Mouse (Mus musculus) thymus, adult 2 months (tissue): Measurements from ENCODE around the gene Gm3646. TPM values are rescaled to one million over a fixed set of nuclear protein-coding genes. Genes with fewer than 3 reads are reported as not detected.

ENCODE experiments used
- DNase-seq: peaks from one replicate; pipeline ENCODE4 v3.0.0; 2021
- H3K27ac ChIP-seq: fragments of 200-500 bp; 2 replicates; pipeline ENCODE4 v1.5.1; 2012; ENCODE audit warnings: low read length, control low read depth; ENCODE audit not compliant: control insufficient read depth, insufficient read depth
- H3K27me3 ChIP-seq: fragments of 200-500 bp; 2 replicates; pipeline ENCODE4 v1.6.1; 2012; ENCODE audit warnings: mild to moderate bottlenecking, low read length, moderate library complexity, mixed read lengths; ENCODE audit not compliant: control insufficient read depth, insufficient read depth
- H3K36me3 ChIP-seq: fragments of 200-500 bp; 2 replicates; pipeline ENCODE4 v1.6.1; 2012; ENCODE audit warnings: mild to moderate bottlenecking, low read length, moderate library complexity; ENCODE audit not compliant: control insufficient read depth, insufficient read depth
- H3K4me1 ChIP-seq: fragments of 200-500 bp; replicated peaks from 2 replicates; pipeline ENCODE4 v1.6.1; 2012; ENCODE audit warnings: low read length; ENCODE audit not compliant: control insufficient read depth, insufficient read depth
- H3K4me3 ChIP-seq: fragments of 200-500 bp; 2 replicates; pipeline ENCODE4 v1.5.1; 2012; ENCODE audit warnings: mild to moderate bottlenecking, low read length, control low read depth, moderate library complexity; ENCODE audit not compliant: control insufficient read depth, insufficient read depth
- CTCF ChIP-seq: fragments of 200-500 bp; IDR thresholded peaks from 2 replicates; pipeline ENCODE4 v1.5.1; 2012; ENCODE audit warnings: mild to moderate bottlenecking, control low read depth, low read length, moderate library complexity, borderline replicate concordance; ENCODE audit not compliant: control insufficient read depth, poor library complexity, insufficient read depth; ENCODE audit errors: extremely low read depth
- POLR2A ChIP-seq: fragments of 200-500 bp; IDR thresholded peaks from 2 replicates; pipeline ENCODE4 v1.6.1; 2012; ENCODE audit warnings: mild to moderate bottlenecking, low read length, control low read depth, moderate library complexity; ENCODE audit not compliant: control insufficient read depth, poor library complexity, insufficient read depth; ENCODE audit errors: extremely low read depth
- WGBS: fragments of 180-500 bp; shearing (Covaris S2); methylation state at CpG from one replicate; pipeline ENCODE4 v1.1.7; 2018; 5-methylcytosine and 5-hydroxymethylcytosine counted together
- polyA plus RNA-seq: library from polyadenylated mRNA; depleted of rRNA; stranded (reverse); fragments of >200 nt; gene quantifications from 2 replicates; pipeline ENCODE4 v1.2.3, GENCODE M21; 2012

Gene Gm3646
- polyA plus RNA-seq, 1 experiment = not detected

GRCm38 (mm10) chr1:39772401-39773095, 32.6 kb downstream of the Gm3646 start:
- Histone ChIP-seq H3K27me3 (no peaks in the 10 kb centered on the region), H3K4me1 (peaks cover 3% of the 10 kb centered on the region), H3K4me3 (no peak overlapping the region), H3K36me3 (no peaks in the 10 kb centered on the region), H3K27ac (no peak overlapping the region)
- WGBS = 87% methylated on average over 3 of the region's 3 CpGs
- no peak for DNase-seq
- TF ChIP-seq CTCF = no peak
- no peak for TF ChIP-seq POLR2A

- Histone ChIP-seq H3K36me3 (no peaks in the 10 kb centered on the region), H3K27ac (no peak overlapping the region), H3K4me3 (no peak overlapping the region), H3K27me3 (no peaks in the 10 kb centered on the region), H3K4me1 (no peaks in the 10 kb centered on the region)
- TF ChIP-seq CTCF (no peak), POLR2A (no peak)
- 95% methylated on average over 5 of the region's 5 CpGs for WGBS
- no peak for DNase-seq
These were observed 34.7 kb downstream of the Gm3646 start for GRCm38 (mm10) chr1:39770436-39770835.

GRCm38 (mm10) chr1:39768017-39768416, 37.1 kb downstream of the Gm3646 start:
- Histone ChIP-seq H3K4me3 (no peak overlapping the region), H3K27ac (no peak overlapping the region), H3K27me3 (no peaks in the 10 kb centered on the region), H3K4me1 (no peaks in the 10 kb centered on the region), H3K36me3 (no peaks in the 10 kb centered on the region)
- WGBS = 78% methylated on average over 3 of the region's 3 CpGs
- DNase-seq = no peak
- TF ChIP-seq CTCF (no peak), POLR2A (no peak)

- Histone ChIP-seq H3K36me3 (no peaks in the 10 kb centered on the region), H3K4me3 (no peak overlapping the region), H3K4me1 (peaks cover 13% of the 10 kb centered on the region), H3K27me3 (no peaks in the 10 kb centered on the region), H3K27ac (no peak overlapping the region)
- 90% methylated on average over 7 of the region's 7 CpGs for WGBS
- DNase-seq = no peak
- TF ChIP-seq CTCF (no peak), POLR2A (no peak)
These were observed 39.2 kb downstream of the Gm3646 start for GRCm38 (mm10) chr1:39765854-39766493.

DNA sequence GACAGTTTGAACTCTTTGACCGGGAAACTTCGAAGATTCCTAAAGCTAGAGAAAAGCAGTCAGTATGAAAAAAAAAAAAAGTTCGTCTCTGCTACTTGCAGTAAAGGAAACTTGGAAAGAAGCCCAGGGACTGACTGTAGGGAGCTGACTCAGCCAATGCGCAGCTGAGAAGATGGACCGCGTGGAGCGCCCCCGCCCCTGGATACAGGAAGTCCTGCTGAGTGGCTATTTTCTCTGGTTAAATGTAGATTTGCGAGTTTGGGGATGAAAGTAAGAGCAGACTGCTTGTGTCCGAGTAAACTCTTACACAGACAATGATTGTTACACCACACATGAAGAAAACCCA, 43.1 kb downstream of the Gm3646 start:
- no peak overlapping the region for H3K4me3 ChIP-seq
- H3K4me1 ChIP-seq = peaks cover 19% of the 10 kb centered on the region
- WGBS = 14% methylated on average over 10 of the region's 10 CpGs
- TF ChIP-seq POLR2A (no peak), CTCF (no peak)
- H3K27ac ChIP-seq = no peak overlapping the region
- peak; percentile 38 for DNase-seq
- H3K36me3 ChIP-seq = no peaks in the 10 kb centered on the region
- no peaks in the 10 kb centered on the region for H3K27me3 ChIP-seq

GRCm38 (mm10) chr1:39761211-39762024, 43.7 kb downstream of the Gm3646 start:
- no peak for TF ChIP-seq POLR2A
- 0 out of 2 replicates have a peak, but pooled peaks have one; percentile 13 for TF ChIP-seq CTCF
- Histone ChIP-seq H3K4me3 (no peak overlapping the region), H3K27ac (no peak overlapping the region), H3K27me3 (no peaks in the 10 kb centered on the region), H3K4me1 (peaks cover 19% of the 10 kb centered on the region), H3K36me3 (no peaks in the 10 kb centered on the region)
- DNase-seq = peak; percentile 57
- WGBS = 10% methylated on average over 22 of the region's 22 CpGs
